Mouse (Mus musculus) hindbrain, postnatal 0 days (tissue): ENCODE measurements around the gene Gsk3a. TPM values are rescaled to one million over a fixed set of nuclear protein-coding genes. Genes with fewer than 3 reads are reported as not detected.

Experiments used
- ATAC-seq: fragments of 200-750 bp; cut with Nextera tagmentation; 2 replicates; pipeline ENCODE4 v1.8.0; 2017; ENCODE audit warnings: mild to moderate bottlenecking, moderate TSS enrichment, moderate library complexity
- DNase-seq: peaks from one replicate; pipeline ENCODE4 v3.0.0-alpha.2; 2015; ENCODE audit warnings: low spot score
- H3K27ac ChIP-seq: fragments of 300-500 bp; sonication (generic); 2 replicates; pipeline ENCODE4 v1.5.1; 2014; ENCODE audit warnings: mild to moderate bottlenecking
- H3K27me3 ChIP-seq: fragments of 300-500 bp; sonication (generic); 2 replicates; pipeline ENCODE4 v1.6.1; 2014; ENCODE audit warnings: low read length, mixed read lengths; ENCODE audit not compliant: insufficient read depth
- H3K36me3 ChIP-seq: fragments of 300-500 bp; sonication (generic); 2 replicates; pipeline ENCODE4 v1.6.1; 2014; ENCODE audit warnings: low read length, mixed read lengths; ENCODE audit not compliant: insufficient read depth
- H3K4me1 ChIP-seq: fragments of 300-500 bp; sonication (generic); 2 replicates; pipeline ENCODE4 v1.6.1; 2014; ENCODE audit warnings: antibody characterized with exemption, low read length, mixed read lengths; ENCODE audit not compliant: insufficient read depth
- H3K4me2 ChIP-seq: fragments of 300-500 bp; sonication (generic); 2 replicates; pipeline ENCODE4 v1.6.1; 2014; ENCODE audit warnings: low read depth, mild to moderate bottlenecking, low read length, moderate library complexity, mixed read lengths
- H3K4me3 ChIP-seq: fragments of 300-500 bp; sonication (generic); 2 replicates; pipeline ENCODE4 v1.5.1; 2014; ENCODE audit warnings: low read length
- H3K9ac ChIP-seq: fragments of 300-500 bp; sonication (generic); replicated peaks from 2 replicates; pipeline ENCODE4 v1.6.1; 2014; ENCODE audit warnings: mild to moderate bottlenecking, low read length, moderate library complexity, mixed read lengths
- H3K9me3 ChIP-seq: fragments of 300-500 bp; sonication (generic); 2 replicates; pipeline ENCODE4 v1.6.1; 2016; ENCODE audit warnings: low read length, mixed read lengths
- CTCF ChIP-seq: IDR thresholded peaks from 2 replicates; pipeline ENCODE4 v1.5.1; 2016; ENCODE audit warnings: antibody characterized with exemption, control low read depth, low read depth
- WGBS: fragments of 180-500 bp; shearing (Covaris S2); extraction: QIAGEN DNeasy Blood & Tissue Kit; methylation state at CpG from one replicate; pipeline ENCODE4 v1.1.7; 2014; 5-methylcytosine and 5-hydroxymethylcytosine counted together
- polyA plus RNA-seq: library from polyadenylated mRNA; unstranded; fragments of >200 nt; fragmentation: Nextera tagmentation; extraction: Ambion mirVana; gene quantifications from 2 replicates; pipeline ENCODE4 v1.2.1, GENCODE M21; 2015
- total RNA-seq: library from RNA; depleted of rRNA; stranded (reverse); fragments of >200 nt; gene quantifications from 2 replicates; pipeline ENCODE4 v1.2.3, GENCODE M21; 2014

The Gsk3a gene
- total and polyA plus RNA-seq, 2 experiments from 2014 or later, result 19.8 to 151 TPM

DNA sequence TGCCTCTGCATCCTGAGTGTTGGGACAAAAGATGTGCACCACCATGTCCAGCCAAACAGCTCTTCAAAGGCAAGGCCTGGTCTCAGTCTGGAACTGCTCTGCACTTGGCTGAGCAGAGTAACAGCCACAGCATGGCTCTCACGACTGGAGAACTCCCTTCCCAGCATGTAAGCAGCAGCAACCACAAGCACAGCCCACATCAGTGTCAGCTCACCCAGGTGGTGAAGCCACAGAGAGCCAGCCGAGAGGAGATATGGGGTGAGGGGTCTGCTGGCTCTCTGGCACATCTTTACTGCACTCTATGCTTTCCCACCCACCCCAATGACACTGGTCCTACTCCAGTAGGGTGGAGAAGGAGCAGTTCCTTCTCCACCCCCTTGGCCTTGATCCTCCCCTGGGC is 4.6 kb downstream of the Gsk3a start:
- no peak for TF ChIP-seq CTCF
- H3K9ac ChIP-seq, result no peak overlapping the region
- H3K27ac ChIP-seq, result no peak overlapping the region
- H3K4me1 ChIP-seq, result peaks cover 6% of the 10 kb centered on the region; the same call in 1 of the 2 replicates
- H3K27me3 ChIP-seq, result no peaks in the 10 kb centered on the region
- no peak overlapping the region for H3K4me3 ChIP-seq
- DNase-seq, result no peak
- H3K36me3 ChIP-seq, result peaks cover 65% of the 10 kb centered on the region
- no peaks in the 10 kb centered on the region for H3K9me3 ChIP-seq
- ATAC-seq, result no peak
- WGBS, result 87% methylated on average over 2 of the region's 2 CpGs
- no peak overlapping the region for H3K4me2 ChIP-seq

GRCm38 (mm10) chr7:25232101-25232648 is 5.5 kb downstream of the Gsk3a start:
- H3K27ac ChIP-seq, result no peak overlapping the region
- H3K4me2 ChIP-seq, result no peak overlapping the region
- ATAC-seq (no peak), DNase-seq (peak; percentile 27)
- 60% methylated on average over 5 of the region's 5 CpGs for WGBS
- no peak overlapping the region for H3K4me3 ChIP-seq
- no peak overlapping the region for H3K9ac ChIP-seq
- peak; percentile 52 for TF ChIP-seq CTCF
- H3K4me1 ChIP-seq, result peaks cover 6% of the 10 kb centered on the region; the same call in 1 of the 2 replicates
- no peaks in the 10 kb centered on the region for H3K27me3 ChIP-seq
- no peaks in the 10 kb centered on the region for H3K9me3 ChIP-seq
- peaks cover 74% of the 10 kb centered on the region for H3K36me3 ChIP-seq

DNA sequence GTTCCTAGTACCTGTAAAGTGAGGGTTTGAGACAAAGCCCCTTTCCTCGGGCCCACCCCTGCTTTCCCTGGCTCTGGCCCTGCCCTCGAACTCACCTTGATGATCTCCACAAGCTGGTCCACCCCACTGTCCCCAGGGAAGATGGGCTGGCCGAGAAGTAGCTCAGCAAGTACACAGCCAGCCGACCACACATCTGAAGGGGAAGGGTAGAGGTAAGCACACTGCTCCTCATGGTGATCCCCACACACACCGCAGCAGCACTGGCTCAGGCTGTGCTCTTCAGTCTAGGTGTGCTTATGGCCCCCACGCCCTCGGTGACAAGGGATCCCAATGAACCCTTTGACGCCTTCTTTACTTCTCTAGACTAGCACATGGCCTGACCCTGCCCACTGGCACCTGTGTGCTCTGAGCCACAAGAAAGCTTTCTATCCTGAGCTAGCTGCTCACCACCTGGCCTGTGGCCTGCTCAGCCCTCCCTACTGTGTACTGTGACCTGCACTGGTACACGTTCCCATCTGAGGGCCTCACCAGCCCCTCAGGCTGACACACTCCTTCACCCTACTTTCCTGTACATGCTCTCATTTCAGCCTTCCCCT is 6.9 kb downstream of the Gsk3a start:
- TF ChIP-seq CTCF, result no peak
- no peak overlapping the region for H3K4me2 ChIP-seq
- no peaks in the 10 kb centered on the region for H3K9me3 ChIP-seq
- peaks cover 88% of the 10 kb centered on the region for H3K36me3 ChIP-seq
- ATAC-seq (no peak), DNase-seq (no peak)
- no peaks in the 10 kb centered on the region for H3K4me1 ChIP-seq
- no peak overlapping the region for H3K27ac ChIP-seq
- 88% methylated on average over 9 of the region's 9 CpGs for WGBS
- H3K9ac ChIP-seq, result no peak overlapping the region
- no peak overlapping the region for H3K4me3 ChIP-seq
- no peaks in the 10 kb centered on the region for H3K27me3 ChIP-seq

- no peaks in the 10 kb centered on the region for H3K9me3 ChIP-seq
- ATAC-seq (no peak), DNase-seq (no peak)
- WGBS, result 100% methylated on average over 1 of the region's 1 CpGs
- H3K4me2 ChIP-seq, result no peak overlapping the region
- no peaks in the 10 kb centered on the region for H3K27me3 ChIP-seq
- no peak overlapping the region for H3K27ac ChIP-seq
- peaks cover 78% of the 10 kb centered on the region for H3K36me3 ChIP-seq
- H3K9ac ChIP-seq, result no peak overlapping the region
- no peak overlapping the region for H3K4me3 ChIP-seq
- H3K4me1 ChIP-seq, result no peaks in the 10 kb centered on the region
- TF ChIP-seq CTCF, result no peak
Observed at GRCm38 (mm10) chr7:25227523-25228300, 9.9 kb downstream of the Gsk3a start.

DNA sequence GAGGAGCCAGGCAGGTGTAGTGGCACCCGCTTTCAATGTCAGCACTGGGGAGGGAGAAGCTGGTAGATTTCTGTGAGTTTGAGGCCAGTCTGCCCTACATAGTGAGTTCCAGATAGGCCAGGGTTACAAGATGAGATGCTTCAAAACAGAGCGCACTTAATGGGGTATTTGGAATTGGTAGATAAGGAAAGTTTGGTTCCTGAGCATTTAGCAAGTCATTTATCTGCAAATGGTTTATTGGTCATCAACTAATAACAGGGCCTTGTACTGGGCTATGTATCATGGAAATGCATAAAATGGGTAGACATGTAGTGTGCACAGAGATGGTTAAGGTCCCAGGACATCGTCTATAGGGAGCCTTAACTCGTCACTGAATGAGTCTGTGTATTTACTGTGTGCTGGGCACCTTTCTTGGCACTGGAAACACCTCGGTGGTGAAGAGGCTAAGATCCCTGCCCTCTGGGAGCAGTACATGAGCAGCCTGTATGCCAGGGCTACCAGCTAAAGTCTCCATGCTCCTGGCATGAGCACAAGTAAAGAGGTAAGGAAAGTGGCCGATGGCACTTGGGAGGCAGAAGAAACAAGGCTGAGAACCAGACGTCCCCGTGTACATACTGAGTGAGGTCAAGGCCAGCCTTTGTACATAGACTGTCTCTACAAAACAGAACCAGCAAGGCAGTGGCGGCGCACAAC is 15.2 kb downstream of the Gsk3a start:
- Histone ChIP-seq H3K9me3 (no peaks in the 10 kb centered on the region), H3K27me3 (no peaks in the 10 kb centered on the region), H3K4me1 (peaks cover 17% of the 10 kb centered on the region), H3K36me3 (peaks cover 31% of the 10 kb centered on the region), H3K4me3 (peak overlapping the region; percentile 61; the same call in 1 of the 2 replicates), H3K9ac (peak overlapping the region; percentile 65; the same call in 1 of the 2 replicates), H3K4me2 (peak overlapping the region; percentile 78), H3K27ac (no peak overlapping the region)
- no peak for ATAC-seq
- WGBS, result 86% methylated on average over 10 of the region's 10 CpGs
- no peak for TF ChIP-seq CTCF
- no peak for DNase-seq

GRCm38 (mm10) chr7:25221102-25221883 is 16.4 kb downstream of the Gsk3a start, which contains the start of gene Zfp526:
Gene Zfp526 (plus strand): TSS chr7:25221425.
- peak; percentile 47 for TF ChIP-seq CTCF
- peak within 1 kb of the TSS; percentile 84 for H3K27ac ChIP-seq
- H3K9ac ChIP-seq, result peak within 1 kb of the TSS; percentile 79
- H3K36me3 ChIP-seq, result peaks cover 20% of the 10 kb centered on the region; the same call in 1 of the 2 replicates
- peak; percentile 96 for ATAC-seq
- peak within 1 kb of the TSS; percentile 78 for H3K4me2 ChIP-seq
- peaks cover 17% of the 10 kb centered on the region for H3K4me1 ChIP-seq
- H3K4me3 ChIP-seq, result peak within 1 kb of the TSS; percentile 61
- DNase-seq, result peak; percentile 99
- H3K9me3 ChIP-seq, result no peaks in the 10 kb centered on the region
- under 1% methylated on average over 37 of the region's 45 CpGs for WGBS
- no peaks in the 10 kb centered on the region for H3K27me3 ChIP-seq
